Mouse (Mus musculus): ENCODE measurements around the gene Trim75. TPM values are rescaled to one million over a fixed set of nuclear protein-coding genes. Genes with fewer than 3 reads are reported as not detected.

Gene Trim75
- polyA plus RNA-seq, 1 experiment from 2014 or later = not detected

DNA sequence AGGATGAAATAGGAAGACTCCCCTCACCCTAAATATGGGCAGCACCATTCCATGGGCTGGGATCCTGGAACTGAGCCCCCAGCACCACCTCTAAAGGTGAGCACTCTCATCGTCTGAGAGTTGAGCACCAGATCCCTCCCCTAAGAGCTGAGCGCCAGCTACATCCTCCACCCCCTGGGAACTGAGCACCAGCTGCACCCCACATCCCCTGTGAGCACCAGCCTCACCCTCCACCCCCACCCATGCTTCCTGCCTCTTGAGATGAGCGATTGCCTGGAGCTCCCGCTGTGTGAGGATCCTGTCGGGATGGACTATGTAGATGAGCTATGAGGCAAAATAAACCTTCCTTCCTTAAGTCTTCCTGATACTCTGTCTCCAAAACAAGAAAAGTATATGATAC is 44.7 kb downstream of the Trim75 start:
- no peaks in the 10 kb centered on the region for H3K9me3 ChIP-seq (replicated peaks)
- peaks cover 5% of the 10 kb centered on the region for H3K4me1 ChIP-seq (replicated peaks)
- no peak overlapping the region for H3K4me3 ChIP-seq (replicated peaks)
- H3K9ac ChIP-seq = no peak overlapping the region
- no peak for ATAC-seq (ENCODE audit: low read depth)
- WGBS (ENCODE audit: insufficient replicate concordance) = 32% methylated on average over 5 of the region's 5 CpGs
- H3K27ac ChIP-seq = no peak overlapping the region
- DNase-seq = no peak
- no peaks in the 10 kb centered on the region for H3K36me3 ChIP-seq
- no peaks in the 10 kb centered on the region for H3K27me3 ChIP-seq
- no peak overlapping the region for H3K4me2 ChIP-seq

DNA sequence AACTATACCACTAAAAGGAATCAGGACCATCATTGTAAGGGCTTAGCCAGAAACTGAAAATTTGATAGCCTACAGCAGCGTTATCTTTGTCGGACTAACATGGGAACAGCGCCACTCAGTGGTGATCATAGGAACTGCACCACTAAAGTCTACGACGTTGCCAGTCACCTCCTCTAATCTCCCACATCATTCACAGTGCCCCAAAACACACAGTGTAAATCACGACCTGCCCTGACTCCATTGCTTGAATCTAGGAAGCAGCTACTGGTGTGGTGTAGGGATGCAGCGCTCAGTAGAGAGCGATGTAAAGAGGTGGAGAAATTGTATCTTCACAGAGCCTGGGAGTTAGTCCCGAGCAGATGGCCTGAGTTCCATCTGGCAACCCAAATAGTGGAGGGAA is 46.1 kb downstream of the Trim75 start:
- Histone ChIP-seq H3K36me3 (no peaks in the 10 kb centered on the region), H3K9ac (no peak overlapping the region), H3K4me1 (replicated peaks) (no peaks in the 10 kb centered on the region; the same call in 1 of the 2 replicates), H3K27me3 (no peaks in the 10 kb centered on the region), H3K4me3 (replicated peaks) (no peak overlapping the region), H3K4me2 (no peak overlapping the region), H3K27ac (no peak overlapping the region), H3K9me3 (replicated peaks) (no peaks in the 10 kb centered on the region)
- ATAC-seq (ENCODE audit: low read depth) (0 out of 2 replicates have a peak, but pooled peaks have one; percentile 26), DNase-seq (peak; percentile 26)
- WGBS (ENCODE audit: insufficient replicate concordance) = 15% methylated on average over 9 of the region's 9 CpGs

DNA sequence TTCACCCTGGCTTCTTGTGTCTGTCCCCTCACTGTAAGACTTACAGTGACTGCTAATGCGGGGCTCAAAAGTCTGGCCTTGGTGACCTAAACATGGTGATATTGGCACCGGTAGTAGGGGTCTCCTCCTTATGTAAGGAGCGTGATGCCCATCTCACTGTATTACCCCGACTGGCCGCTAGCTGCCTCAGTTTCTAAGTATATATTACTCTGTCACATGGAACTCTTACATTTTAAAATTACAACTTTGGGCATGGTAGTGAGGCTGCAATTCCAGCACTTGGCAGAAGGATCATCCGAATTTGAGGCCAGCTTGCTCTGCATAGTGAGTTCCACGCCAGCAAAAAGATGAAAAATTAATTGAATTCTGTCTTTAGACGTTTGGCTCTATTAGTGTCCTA is 46.6 kb downstream of the Trim75 start:
- no peak for DNase-seq
- no peak overlapping the region for H3K4me3 ChIP-seq (replicated peaks)
- H3K9me3 ChIP-seq (replicated peaks) = no peaks in the 10 kb centered on the region
- H3K36me3 ChIP-seq = no peaks in the 10 kb centered on the region
- no peak overlapping the region for H3K9ac ChIP-seq
- WGBS (ENCODE audit: insufficient replicate concordance) = 61% methylated on average over 8 of the region's 8 CpGs
- H3K27ac ChIP-seq = no peak overlapping the region
- H3K4me1 ChIP-seq (replicated peaks) = no peaks in the 10 kb centered on the region; the same call in 1 of the 2 replicates
- no peak overlapping the region for H3K4me2 ChIP-seq
- no peak for ATAC-seq (ENCODE audit: low read depth)
- H3K27me3 ChIP-seq = no peaks in the 10 kb centered on the region

DNA sequence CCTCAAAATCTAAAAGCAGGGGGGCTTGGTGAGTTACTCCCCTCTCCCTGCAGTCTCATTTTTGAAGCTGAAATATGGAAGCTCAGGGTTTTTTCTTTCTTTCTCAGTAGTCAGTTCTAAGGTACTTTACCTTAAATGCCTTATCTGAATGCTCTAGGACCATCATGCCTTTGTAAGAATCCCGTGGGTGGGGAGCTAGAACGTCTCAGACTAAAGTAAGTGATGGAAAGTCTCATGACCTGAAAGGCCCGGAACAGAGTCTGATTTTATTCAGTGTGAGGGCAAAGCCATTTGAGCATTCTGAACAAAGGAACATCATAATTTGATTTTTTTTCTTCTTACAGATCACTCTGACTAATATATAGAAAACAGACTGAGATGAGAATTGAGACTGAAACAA is 52.6 kb downstream of the Trim75 start:
- 62% methylated on average over 3 of the region's 3 CpGs for WGBS (ENCODE audit: insufficient replicate concordance)

More for the DNA sequence above, 52.6 kb downstream of the Trim75 start:
- Histone ChIP-seq H3K27me3 (no peaks in the 10 kb centered on the region), H3K4me3 (replicated peaks) (no peak overlapping the region), H3K36me3 (no peaks in the 10 kb centered on the region), H3K4me2 (no peak overlapping the region), H3K4me1 (replicated peaks) (no peaks in the 10 kb centered on the region), H3K9ac (no peak overlapping the region), H3K9me3 (replicated peaks) (no peaks in the 10 kb centered on the region), H3K27ac (no peak overlapping the region)
- no peak for DNase-seq
- no peak for ATAC-seq (ENCODE audit: low read depth)

Other genes with a start within 250 kb of the Trim75 start
- gene Klhl2, start 137.8 kb downstream of the Trim75 start, polyA plus RNA-seq (2015; fragmentation: Nextera tagmentation; extraction: Ambion mirVana) = 3.8 and 4.0 TPM in 2 replicates
- 16.7 and 17.6 TPM in 2 replicates for gene Tmem192, start 40.6 kb downstream of the Trim75 start, polyA plus RNA-seq (2015; fragmentation: Nextera tagmentation; extraction: Ambion mirVana)
- gene Trim61, start 30.7 kb upstream of the Trim75 start, polyA plus RNA-seq (2015; fragmentation: Nextera tagmentation; extraction: Ambion mirVana) = not detected in 2 replicates
- gene Trim60, start 30.8 kb upstream of the Trim75 start, polyA plus RNA-seq (2015; fragmentation: Nextera tagmentation; extraction: Ambion mirVana) = not detected in 2 replicates
- gene Apela, start 49.5 kb upstream of the Trim75 start, polyA plus RNA-seq (2015; fragmentation: Nextera tagmentation; extraction: Ambion mirVana) = 0.45 and 0.48 TPM in 2 replicates
- not detected in 2 replicates for gene Gm10663, start 87.2 kb upstream of the Trim75 start, polyA plus RNA-seq (2015; fragmentation: Nextera tagmentation; extraction: Ambion mirVana)
- gene BC030870, start 141.7 kb upstream of the Trim75 start, polyA plus RNA-seq (2015; fragmentation: Nextera tagmentation; extraction: Ambion mirVana) = 0.07 and 0.13 TPM in 2 replicates

Data from liver, embryonic 13.5 days (tissue).